Mouse (Mus musculus): ENCODE results near the gene Pi4kb. TPM values are rescaled to one million over a fixed set of nuclear protein-coding genes. Genes with fewer than 3 reads are reported as not detected.
"Not testable (repeated sequence)": the region's sequence is repeated elsewhere in the genome, so short reads cannot be mapped to it uniquely, and the experiment has no call there.

Gene Pi4kb
- polyA plus RNA-seq, 1 experiment from 2014 or later = 20.3 TPM

DNA sequence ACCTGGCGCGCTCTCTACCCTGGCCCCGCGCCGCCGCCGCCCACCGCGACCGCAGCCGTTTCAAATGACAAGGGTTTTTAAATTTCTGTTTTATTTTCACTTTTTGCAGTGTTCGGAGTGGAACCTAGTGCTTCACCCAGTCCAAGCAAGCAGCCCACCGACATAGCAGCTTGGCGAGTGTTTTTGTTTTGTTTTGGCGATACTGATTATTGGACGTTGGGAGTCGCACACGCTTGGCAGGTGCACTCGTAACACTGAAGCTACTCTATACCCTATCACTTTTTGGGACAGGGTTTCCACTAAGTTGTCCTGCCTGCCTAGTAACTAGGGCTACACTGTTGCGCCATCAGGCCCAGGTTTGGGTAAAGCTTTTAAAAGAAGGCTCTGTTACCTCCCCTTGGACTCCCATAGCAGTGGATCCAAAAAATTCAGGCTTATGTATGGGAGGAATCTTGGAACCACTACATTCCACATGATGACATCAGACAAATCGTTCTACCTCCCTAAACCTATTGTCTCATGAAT is 42.1 kb downstream of the Pi4kb start:
- peak overlapping the region; percentile 73 for H3K9ac ChIP-seq
- 5% methylated on average over 21 of the region's 21 CpGs for WGBS
- H3K36me3 ChIP-seq = peaks cover 9% of the 10 kb centered on the region
- no peaks in the 10 kb centered on the region for H3K27me3 ChIP-seq (replicated peaks)
- no peaks in the 10 kb centered on the region for H3K9me3 ChIP-seq (replicated peaks)
- H3K4me1 ChIP-seq (replicated peaks) = peaks cover 26% of the 10 kb centered on the region
- H3K4me3 ChIP-seq = peak overlapping the region; percentile 83
- H3K4me2 ChIP-seq = peak overlapping the region; percentile 97
- peak overlapping the region; percentile 86 for H3K27ac ChIP-seq (ENCODE audit: poor library complexity, severe bottlenecking)
- no peak for ATAC-seq (ENCODE audit: insufficient number of reproducible peaks, low FRiP score)

DNA sequence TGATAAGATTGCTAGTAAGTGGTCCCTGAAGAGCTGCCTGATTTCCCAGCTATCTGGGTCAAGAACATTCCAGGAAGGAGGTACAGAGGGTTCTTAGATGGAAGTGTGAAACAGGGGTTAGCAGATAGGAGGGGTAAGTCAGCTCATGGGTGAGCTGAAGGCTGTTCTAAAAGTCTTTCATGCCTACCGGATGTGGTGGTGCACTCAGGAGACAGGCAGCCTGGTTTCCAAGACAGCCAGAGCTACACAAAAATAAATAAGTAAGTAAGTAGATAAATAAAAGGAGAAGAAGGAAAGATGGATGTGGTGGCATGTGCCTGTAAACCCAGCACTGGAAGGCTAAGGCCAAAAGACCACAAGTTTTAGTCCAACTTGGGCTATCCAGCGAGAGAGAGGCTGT is 44.2 kb downstream of the Pi4kb start:
- Histone ChIP-seq H3K27ac (ENCODE audit: poor library complexity, severe bottlenecking) (no peak overlapping the region), H3K27me3 (replicated peaks) (no peaks in the 10 kb centered on the region), H3K4me3 (no peak overlapping the region), H3K36me3 (0 out of 2 replicates have a peak, but pooled peaks cover 3% of the 10 kb centered on the region), H3K9ac (no peak overlapping the region), H3K4me1 (replicated peaks) (peaks cover 21% of the 10 kb centered on the region), H3K4me2 (no peak overlapping the region), H3K9me3 (replicated peaks) (no peaks in the 10 kb centered on the region)
- WGBS = 74% methylated on average over 2 of the region's 2 CpGs
- ATAC-seq (ENCODE audit: insufficient number of reproducible peaks, low FRiP score) = no peak

DNA sequence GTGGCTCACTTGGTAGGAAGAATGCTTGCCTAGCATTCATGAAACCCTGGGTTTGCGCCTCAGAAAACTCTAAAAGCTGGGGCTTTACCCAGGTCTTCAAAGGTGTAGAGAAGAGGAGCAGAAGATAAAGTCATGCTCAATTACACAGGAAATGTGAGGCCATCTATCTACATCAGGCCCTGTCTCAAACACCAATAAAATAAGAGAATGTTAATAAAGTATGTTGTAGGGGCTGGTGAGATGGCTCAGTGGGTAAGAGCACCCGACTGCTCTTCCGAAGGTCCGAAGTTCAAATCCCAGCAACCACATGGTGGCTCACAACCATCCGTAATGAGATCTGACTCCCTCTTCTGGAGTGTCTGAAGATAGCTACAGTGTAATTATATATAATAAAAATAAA is 46.4 kb downstream of the Pi4kb start:
- not testable (repeated sequence) for H3K27me3 ChIP-seq (replicated peaks); H3K9me3 ChIP-seq (replicated peaks); H3K4me2 ChIP-seq; H3K9ac ChIP-seq; H3K4me3 ChIP-seq; H3K36me3 ChIP-seq; ATAC-seq (ENCODE audit: insufficient number of reproducible peaks, low FRiP score); H3K27ac ChIP-seq (ENCODE audit: poor library complexity, severe bottlenecking)
- WGBS = 94% methylated on average over 5 of the region's 5 CpGs
- H3K4me1 ChIP-seq (replicated peaks) = peaks cover 35% of the 10 kb centered on the region

DNA sequence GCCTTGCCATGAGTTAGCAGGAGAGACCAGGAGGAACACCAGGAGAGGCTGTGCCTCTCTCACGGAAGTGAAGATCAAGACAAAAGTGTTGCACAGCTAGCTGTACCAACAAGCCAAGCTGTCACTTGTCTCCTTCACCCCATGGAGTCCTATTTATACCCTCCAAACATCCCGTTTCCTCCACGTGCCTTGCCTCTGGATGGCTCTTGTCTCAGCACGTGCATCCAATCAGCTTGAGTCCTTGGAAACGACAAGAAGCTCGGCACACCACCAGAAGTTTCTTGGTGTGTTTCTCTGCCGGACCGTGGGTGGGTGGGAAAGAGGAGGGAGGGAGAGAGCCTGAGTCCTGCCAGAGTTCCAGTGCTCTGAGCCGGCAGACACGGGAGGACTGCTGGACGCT is 50.0 kb downstream of the Pi4kb start:
- peaks cover 35% of the 10 kb centered on the region for H3K4me1 ChIP-seq (replicated peaks)
- peak overlapping the region; percentile 31 for H3K4me3 ChIP-seq
- 11% methylated on average over 11 of the region's 11 CpGs for WGBS
- no peaks in the 10 kb centered on the region for H3K9me3 ChIP-seq (replicated peaks)
- H3K27me3 ChIP-seq (replicated peaks) = no peaks in the 10 kb centered on the region
- H3K27ac ChIP-seq (ENCODE audit: poor library complexity, severe bottlenecking) = peak overlapping the region; percentile 69
- H3K4me2 ChIP-seq = peak overlapping the region; percentile 66
- peak overlapping the region; percentile 60; the same call in 1 of the 2 replicates for H3K9ac ChIP-seq
- peaks cover 3% of the 10 kb centered on the region; the same call in 1 of the 2 replicates for H3K36me3 ChIP-seq
- peak; percentile 73 for ATAC-seq (ENCODE audit: insufficient number of reproducible peaks, low FRiP score)

DNA sequence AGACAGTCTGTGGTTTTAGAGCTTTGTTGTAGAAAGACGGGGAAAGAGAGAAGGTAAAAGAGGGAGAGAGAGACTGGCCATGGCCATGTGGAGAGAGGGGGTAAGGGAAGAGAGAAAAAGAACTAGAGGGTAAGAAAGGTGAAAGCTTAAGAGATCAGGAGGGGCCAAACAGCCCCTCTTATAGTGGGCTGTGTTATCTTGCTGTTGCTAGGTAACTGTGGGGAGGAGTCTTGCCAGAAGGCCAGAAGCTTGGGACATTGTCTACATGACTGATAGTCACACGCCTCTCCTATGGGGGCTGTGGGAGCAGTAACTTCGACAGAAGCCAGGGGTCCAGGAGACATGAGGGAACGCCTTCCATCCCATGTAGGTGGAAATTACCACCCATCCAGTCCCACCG is 50.7 kb downstream of the Pi4kb start:
- 28% methylated on average over 5 of the region's 5 CpGs for WGBS
- Histone ChIP-seq H3K4me3 (peak overlapping the region; percentile 31), H3K36me3 (peaks cover 6% of the 10 kb centered on the region), H3K9me3 (replicated peaks) (no peaks in the 10 kb centered on the region), H3K9ac (peak overlapping the region; percentile 60; the same call in 1 of the 2 replicates), H3K4me1 (replicated peaks) (peaks cover 35% of the 10 kb centered on the region), H3K27me3 (replicated peaks) (no peaks in the 10 kb centered on the region), H3K27ac (ENCODE audit: poor library complexity, severe bottlenecking) (peak overlapping the region; percentile 69), H3K4me2 (peak overlapping the region; percentile 66)
- no peak for ATAC-seq (ENCODE audit: insufficient number of reproducible peaks, low FRiP score)

DNA sequence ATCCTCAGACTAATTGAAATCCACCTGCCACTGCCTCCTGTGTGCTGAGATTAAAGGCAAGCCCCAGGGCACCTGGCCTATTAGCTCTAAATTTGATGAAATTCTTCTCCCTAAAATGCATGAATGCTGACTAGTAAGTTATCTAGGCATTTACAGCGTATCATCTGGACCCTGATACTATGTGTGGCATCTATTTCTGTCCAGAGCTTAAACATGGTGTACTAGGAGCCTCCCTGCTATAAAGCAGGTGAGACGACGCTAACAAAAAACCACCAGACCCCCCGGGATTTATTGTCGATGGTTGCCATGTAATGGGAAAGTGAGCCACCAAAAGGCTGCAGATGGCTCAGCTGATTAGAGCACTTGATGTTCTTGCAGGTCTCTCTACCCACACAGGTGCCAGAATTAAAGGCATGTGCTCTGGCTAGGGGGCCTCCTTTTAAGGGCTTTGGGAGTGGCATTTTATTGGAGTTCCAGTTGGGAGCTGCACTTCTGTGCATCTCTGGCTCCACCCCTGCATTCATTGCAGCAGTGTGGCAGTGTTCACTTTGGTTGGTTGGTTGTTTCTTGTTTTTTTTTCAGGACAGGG is 52.6 kb downstream of the Pi4kb start:
- Histone ChIP-seq H3K9me3 (replicated peaks) (no peaks in the 10 kb centered on the region), H3K27ac (ENCODE audit: poor library complexity, severe bottlenecking) (no peak overlapping the region), H3K4me1 (replicated peaks) (peaks cover 35% of the 10 kb centered on the region), H3K4me2 (no peak overlapping the region), H3K36me3 (peaks cover 24% of the 10 kb centered on the region), H3K9ac (no peak overlapping the region), H3K4me3 (no peak overlapping the region), H3K27me3 (replicated peaks) (no peaks in the 10 kb centered on the region)
- 67% methylated on average over 5 of the region's 5 CpGs for WGBS
- no peak for ATAC-seq (ENCODE audit: insufficient number of reproducible peaks, low FRiP score)

DNA sequence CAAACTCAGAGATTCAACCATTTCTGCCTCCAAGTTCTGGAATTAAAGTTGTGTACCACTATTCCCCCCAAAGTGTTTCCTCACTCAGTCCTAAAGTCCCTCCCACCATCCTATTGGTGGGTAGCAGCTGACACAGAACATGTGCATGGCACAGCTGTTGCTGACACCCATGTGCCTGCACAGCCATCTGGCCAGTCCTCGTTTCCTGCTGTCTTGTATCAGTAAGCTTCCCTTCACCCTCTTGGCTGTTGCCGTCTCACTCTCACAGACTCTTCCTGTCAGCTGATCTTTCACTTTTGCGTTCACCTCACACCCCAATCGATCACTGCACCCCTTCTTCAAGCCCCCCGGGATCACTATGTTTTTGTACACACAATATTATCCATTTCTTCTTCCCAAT is 53.2 kb downstream of the Pi4kb start:
- H3K9me3 ChIP-seq (replicated peaks) = no peaks in the 10 kb centered on the region
- peaks cover 35% of the 10 kb centered on the region for H3K4me1 ChIP-seq (replicated peaks)
- WGBS = 43% methylated on average over 5 of the region's 5 CpGs
- no peak for ATAC-seq (ENCODE audit: insufficient number of reproducible peaks, low FRiP score)
- no peak overlapping the region for H3K4me3 ChIP-seq
- peaks cover 29% of the 10 kb centered on the region for H3K36me3 ChIP-seq
- 0 out of 2 replicates have a peak overlapping the region, but pooled peaks have one; percentile 42 for H3K27ac ChIP-seq (ENCODE audit: poor library complexity, severe bottlenecking)
- no peak overlapping the region for H3K4me2 ChIP-seq
- H3K9ac ChIP-seq = no peak overlapping the region
- H3K27me3 ChIP-seq (replicated peaks) = no peaks in the 10 kb centered on the region

DNA sequence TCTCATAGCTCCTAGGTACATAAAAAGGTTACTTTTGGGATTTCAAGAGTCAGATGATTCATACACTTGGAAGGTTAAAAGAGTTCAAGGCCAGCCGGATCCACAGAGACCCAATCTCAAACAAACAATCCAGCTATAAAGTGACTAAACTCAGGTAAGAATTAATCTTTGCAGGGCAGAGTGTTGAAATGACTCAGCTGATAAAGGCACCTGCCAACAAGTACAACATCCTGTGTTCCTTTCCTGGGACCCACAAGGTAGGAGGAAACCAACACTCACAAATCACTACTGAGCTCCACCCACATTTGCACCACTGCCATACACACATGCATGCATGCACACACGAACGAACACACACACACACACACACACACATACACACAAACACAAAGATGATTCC is 54.1 kb downstream of the Pi4kb start:
- Histone ChIP-seq H3K9ac (no peak overlapping the region), H3K9me3 (replicated peaks) (no peaks in the 10 kb centered on the region), H3K36me3 (peaks cover 38% of the 10 kb centered on the region), H3K4me2 (no peak overlapping the region), H3K27me3 (replicated peaks) (no peaks in the 10 kb centered on the region), H3K4me1 (replicated peaks) (peaks cover 31% of the 10 kb centered on the region), H3K4me3 (no peak overlapping the region), H3K27ac (ENCODE audit: poor library complexity, severe bottlenecking) (no peak overlapping the region)
- no peak for ATAC-seq (ENCODE audit: insufficient number of reproducible peaks, low FRiP score)
- WGBS = 77% methylated on average over 3 of the region's 3 CpGs

DNA sequence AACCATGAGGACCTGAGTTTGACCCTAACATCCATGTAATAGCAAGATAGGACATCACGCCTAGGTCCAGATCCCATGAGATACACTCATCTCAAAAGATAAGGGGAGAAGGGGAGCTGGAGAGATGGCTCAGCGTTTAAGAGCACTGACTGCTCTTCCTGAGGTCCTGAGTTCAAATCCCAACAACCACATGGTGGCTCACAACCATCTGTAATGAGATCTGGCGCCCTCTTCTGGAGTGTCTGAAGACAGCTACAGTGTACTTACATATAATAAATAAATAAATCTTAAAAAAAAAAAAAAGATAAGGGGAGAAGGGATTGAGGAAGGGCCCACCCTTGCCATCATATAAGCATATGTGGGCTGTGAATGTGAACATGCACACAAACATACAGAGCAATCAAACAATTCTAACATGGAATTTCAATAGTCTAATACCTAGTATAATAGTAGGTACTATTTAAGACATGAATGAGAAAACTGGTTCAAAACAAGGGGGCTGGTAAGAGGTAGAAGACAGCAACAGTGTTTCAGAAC is 54.8 kb downstream of the Pi4kb start:
- peaks cover 44% of the 10 kb centered on the region for H3K36me3 ChIP-seq
- peaks cover 28% of the 10 kb centered on the region for H3K4me1 ChIP-seq (replicated peaks)
- H3K27me3 ChIP-seq (replicated peaks); H3K4me2 ChIP-seq; H3K27ac ChIP-seq (ENCODE audit: poor library complexity, severe bottlenecking); H3K9me3 ChIP-seq (replicated peaks); H3K4me3 ChIP-seq; H3K9ac ChIP-seq; ATAC-seq (ENCODE audit: insufficient number of reproducible peaks, low FRiP score): not testable (repeated sequence)
- 62% methylated on average over 3 of the region's 3 CpGs for WGBS

DNA sequence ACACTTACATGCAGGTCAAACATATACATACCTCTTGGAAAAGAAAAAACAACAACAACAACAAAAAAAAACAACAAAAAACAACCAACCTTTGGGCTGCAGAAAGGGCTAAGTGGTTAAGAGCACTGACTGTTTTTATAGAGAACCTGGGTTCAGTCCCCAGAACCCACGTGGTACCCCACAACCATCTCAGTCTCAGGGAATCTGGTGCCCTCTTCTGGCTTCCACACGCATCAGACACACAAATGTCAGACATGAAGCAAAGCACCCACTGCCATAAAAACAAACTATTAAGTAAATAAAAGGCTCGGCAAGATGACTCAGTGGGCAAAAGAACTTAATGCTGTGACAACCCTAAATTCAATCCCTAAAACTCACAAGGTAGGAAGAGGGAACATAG is 55.4 kb downstream of the Pi4kb start:
- Histone ChIP-seq H3K4me3 (no peak overlapping the region), H3K27ac (ENCODE audit: poor library complexity, severe bottlenecking) (no peak overlapping the region), H3K9me3 (replicated peaks) (no peaks in the 10 kb centered on the region), H3K4me2 (no peak overlapping the region), H3K36me3 (peaks cover 50% of the 10 kb centered on the region), H3K27me3 (replicated peaks) (no peaks in the 10 kb centered on the region), H3K9ac (no peak overlapping the region), H3K4me1 (replicated peaks) (peaks cover 22% of the 10 kb centered on the region)
- ATAC-seq (ENCODE audit: insufficient number of reproducible peaks, low FRiP score) = no peak
- 71% methylated on average over 3 of the region's 3 CpGs for WGBS

DNA sequence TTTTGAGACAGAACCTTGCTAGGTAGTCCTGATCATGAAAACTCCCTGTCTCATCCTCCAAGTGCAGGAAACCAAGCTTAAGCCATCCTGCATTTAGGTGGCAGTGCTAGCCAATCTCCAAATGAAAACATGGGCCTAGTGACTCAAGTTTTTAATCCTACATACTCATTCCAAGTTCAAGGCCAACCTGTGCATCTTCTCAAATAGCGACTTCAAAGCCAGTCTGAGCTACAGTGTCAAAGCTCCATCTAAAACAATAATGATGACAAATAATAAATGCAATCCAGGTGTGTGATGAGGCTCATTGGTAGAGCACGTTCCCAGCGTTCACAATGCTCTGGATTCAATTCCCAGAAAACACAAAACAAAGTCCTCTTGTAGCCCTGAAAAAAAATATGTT is 67.1 kb downstream of the Pi4kb start:
- Histone ChIP-seq H3K4me3 (peak overlapping the region; percentile 82), H3K4me1 (replicated peaks) (peaks cover 7% of the 10 kb centered on the region), H3K4me2 (peak overlapping the region; percentile 73), H3K9ac (peak overlapping the region; percentile 85), H3K9me3 (replicated peaks) (no peaks in the 10 kb centered on the region), H3K36me3 (peaks cover 18% of the 10 kb centered on the region), H3K27me3 (replicated peaks) (no peaks in the 10 kb centered on the region), H3K27ac (ENCODE audit: poor library complexity, severe bottlenecking) (no peak overlapping the region)
- ATAC-seq (ENCODE audit: insufficient number of reproducible peaks, low FRiP score) = no peak
- WGBS = 15% methylated on average over 3 of the region's 3 CpGs
